Mouse (Mus musculus) ES-E14 (cell line): ENCODE data around the gene Smad1.

ENCODE experiments used
- HCFC1 ChIP-seq: IDR thresholded peaks from 2 replicates; pipeline ENCODE4 v1.6.1; 2012; ENCODE audit warnings: low read length, inconsistent platforms, borderline replicate concordance; ENCODE audit not compliant: insufficient read depth
- MAFK ChIP-seq: IDR thresholded peaks from 2 replicates; pipeline ENCODE4 v1.6.1; 2014; ENCODE audit warnings: mild to moderate bottlenecking, low read depth, low read length, inconsistent platforms; ENCODE audit not compliant: insufficient read depth
- ZC3H11A ChIP-seq: IDR thresholded peaks from 2 replicates; pipeline ENCODE4 v1.6.1; 2012; ENCODE audit warnings: low read depth, mild to moderate bottlenecking, inconsistent platforms, low read length, borderline replicate concordance
- ZNF384 ChIP-seq: IDR thresholded peaks from 2 replicates; pipeline ENCODE4 v1.6.1; 2012; ENCODE audit warnings: low read depth, low read length, inconsistent platforms

- no peak for TF ChIP-seq ZC3H11A
- no peak for TF ChIP-seq HCFC1
- no peak for TF ChIP-seq ZNF384
- TF ChIP-seq MAFK: no peak
Observed at GRCm38 (mm10) chr8:79332109-79332900, 67.0 kb downstream of the Smad1 start.
